Mouse (Mus musculus): Measurements from ENCODE around the gene Gnb1l. TPM values are rescaled to one million over a fixed set of nuclear protein-coding genes. Genes with fewer than 3 reads are reported as not detected.

Gene Gnb1l
- polyA plus RNA-seq, 1 experiment = 13.3 TPM

DNA sequence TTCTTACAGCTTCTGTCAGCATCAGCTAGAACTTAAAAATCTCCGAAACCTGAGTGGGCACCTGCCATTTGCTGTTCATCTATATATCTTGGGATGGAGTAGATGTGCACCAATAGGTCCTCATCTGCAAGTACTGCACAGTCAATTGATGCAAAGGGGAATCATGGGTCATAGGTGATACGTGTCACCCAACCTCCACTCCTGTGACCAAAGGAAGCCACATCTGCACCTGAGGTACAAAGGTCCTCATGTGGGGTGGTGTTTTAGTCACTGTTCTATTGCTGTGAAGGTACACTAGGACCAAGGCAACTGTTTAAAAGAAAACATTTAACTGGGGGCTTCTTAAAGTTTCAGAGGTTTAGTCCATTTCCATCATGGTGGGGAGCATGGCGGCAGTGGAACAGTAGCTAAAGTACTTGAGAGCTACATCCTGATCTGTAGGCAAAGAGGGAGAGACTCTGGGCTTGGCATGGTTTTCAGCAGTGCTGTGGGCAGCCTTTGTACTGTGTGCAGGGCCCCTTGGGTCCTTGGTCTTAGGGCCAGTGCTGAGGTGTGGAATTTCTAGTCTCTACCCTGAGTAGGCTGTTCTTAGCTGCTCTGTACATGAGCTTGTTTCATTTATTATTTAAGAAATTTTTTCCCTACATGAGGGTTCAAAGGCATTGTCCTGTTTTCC lies 8.1 kb downstream of the Gnb1l start:
- TF ChIP-seq CEBPB (IDR thresholded peaks at IDR 0.05; ENCODE audit: low read depth) (no peak), MYOG (IDR thresholded peaks at IDR 0.05; ENCODE audit: control insufficient read depth, extremely low read depth, insufficient read length) (no peak), CTCF (IDR thresholded peaks at IDR 0.05; ENCODE audit: control insufficient read depth, insufficient read depth, insufficient read length) (no peak), FOSL1 (IDR thresholded peaks at IDR 0.05; ENCODE audit: insufficient read depth, low read length, poor library complexity, severe bottlenecking) (no peak), MAX (IDR thresholded peaks at IDR 0.05) (no peak), USF1 (IDR thresholded peaks at IDR 0.05; ENCODE audit: low read depth) (no peak), MYOD1 (IDR thresholded peaks at IDR 0.05; ENCODE audit: control insufficient read depth, insufficient read length, low read depth) (no peak)
- Histone ChIP-seq H3ac (ENCODE audit: control insufficient read depth, insufficient read length, low read depth) (no peak overlapping the region), H3K4me3 (ENCODE audit: insufficient read depth, poor library complexity, severe bottlenecking) (no peak overlapping the region), H3K79me3 (ENCODE audit: low read depth) (peaks cover 2% of the 10 kb centered on the region), H3K27me3 (ENCODE audit: control insufficient read depth, insufficient read depth, insufficient read length) (no peaks in the 10 kb centered on the region), H3K79me2 (ENCODE audit: control insufficient read depth, insufficient read depth) (peaks cover 5% of the 10 kb centered on the region), H3K36me3 (ENCODE audit: control insufficient read depth, insufficient read depth) (peaks cover 23% of the 10 kb centered on the region)

GRCm38 (mm10) chr16:18507200-18507549 lies 8.7 kb downstream of the Gnb1l start:
- Histone ChIP-seq H3K79me2 (ENCODE audit: control insufficient read depth, insufficient read depth) (no peaks in the 10 kb centered on the region), H3K27me3 (ENCODE audit: control insufficient read depth, insufficient read depth, insufficient read length) (no peaks in the 10 kb centered on the region), H3K4me3 (ENCODE audit: insufficient read depth, poor library complexity, severe bottlenecking) (no peak overlapping the region), H3K36me3 (ENCODE audit: control insufficient read depth, insufficient read depth) (peaks cover 18% of the 10 kb centered on the region), H3ac (ENCODE audit: control insufficient read depth, insufficient read length, low read depth) (no peak overlapping the region), H3K79me3 (ENCODE audit: low read depth) (no peaks in the 10 kb centered on the region)
- TF ChIP-seq USF1 (IDR thresholded peaks at IDR 0.05; ENCODE audit: low read depth) (no peak), CTCF (IDR thresholded peaks at IDR 0.05; ENCODE audit: control insufficient read depth, insufficient read depth, insufficient read length) (no peak), MYOG (IDR thresholded peaks at IDR 0.05; ENCODE audit: control insufficient read depth, extremely low read depth, insufficient read length) (no peak), MAX (IDR thresholded peaks at IDR 0.05) (no peak), FOSL1 (IDR thresholded peaks at IDR 0.05; ENCODE audit: insufficient read depth, low read length, poor library complexity, severe bottlenecking) (no peak), CEBPB (IDR thresholded peaks at IDR 0.05; ENCODE audit: low read depth) (no peak), MYOD1 (IDR thresholded peaks at IDR 0.05; ENCODE audit: control insufficient read depth, insufficient read length, low read depth) (no peak)

DNA sequence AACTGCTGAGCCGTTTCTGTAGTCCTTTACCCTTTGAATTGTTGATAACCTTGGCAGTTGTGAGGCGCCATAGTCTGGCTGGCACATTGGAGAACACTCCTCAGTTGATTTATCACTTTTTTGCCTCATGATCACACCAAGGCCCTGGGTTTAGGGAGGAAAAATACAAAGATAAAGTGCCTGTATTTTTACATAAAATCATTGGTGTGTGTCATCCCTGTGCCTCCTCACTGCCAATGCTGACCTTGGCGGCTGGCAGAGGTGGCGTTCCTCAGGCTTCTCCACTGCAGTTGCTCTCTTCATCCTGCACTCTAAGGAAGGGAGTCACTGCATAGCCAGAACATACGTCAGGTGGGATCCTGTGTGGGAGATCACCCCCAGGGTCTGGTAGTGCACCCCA lies 13.2 kb downstream of the Gnb1l start:
- Histone ChIP-seq H3K4me3 (ENCODE audit: insufficient read depth, poor library complexity, severe bottlenecking) (no peak overlapping the region), H3ac (ENCODE audit: control insufficient read depth, insufficient read length, low read depth) (no peak overlapping the region), H3K36me3 (ENCODE audit: control insufficient read depth, insufficient read depth) (no peaks in the 10 kb centered on the region), H3K79me2 (ENCODE audit: control insufficient read depth, insufficient read depth) (no peaks in the 10 kb centered on the region), H3K79me3 (ENCODE audit: low read depth) (no peaks in the 10 kb centered on the region), H3K27me3 (ENCODE audit: control insufficient read depth, insufficient read depth, insufficient read length) (no peaks in the 10 kb centered on the region)
- TF ChIP-seq CEBPB (IDR thresholded peaks at IDR 0.05; ENCODE audit: low read depth) = no peak
- no peak for TF ChIP-seq MYOG (IDR thresholded peaks at IDR 0.05; ENCODE audit: control insufficient read depth, extremely low read depth, insufficient read length)
- no peak for TF ChIP-seq MAX (IDR thresholded peaks at IDR 0.05)
- no peak for TF ChIP-seq USF1 (IDR thresholded peaks at IDR 0.05; ENCODE audit: low read depth)
- TF ChIP-seq CTCF (IDR thresholded peaks at IDR 0.05; ENCODE audit: control insufficient read depth, insufficient read depth, insufficient read length) = no peak
- no peak for TF ChIP-seq MYOD1 (IDR thresholded peaks at IDR 0.05; ENCODE audit: control insufficient read depth, insufficient read length, low read depth)
- TF ChIP-seq FOSL1 (IDR thresholded peaks at IDR 0.05; ENCODE audit: insufficient read depth, low read length, poor library complexity, severe bottlenecking) = no peak

DNA sequence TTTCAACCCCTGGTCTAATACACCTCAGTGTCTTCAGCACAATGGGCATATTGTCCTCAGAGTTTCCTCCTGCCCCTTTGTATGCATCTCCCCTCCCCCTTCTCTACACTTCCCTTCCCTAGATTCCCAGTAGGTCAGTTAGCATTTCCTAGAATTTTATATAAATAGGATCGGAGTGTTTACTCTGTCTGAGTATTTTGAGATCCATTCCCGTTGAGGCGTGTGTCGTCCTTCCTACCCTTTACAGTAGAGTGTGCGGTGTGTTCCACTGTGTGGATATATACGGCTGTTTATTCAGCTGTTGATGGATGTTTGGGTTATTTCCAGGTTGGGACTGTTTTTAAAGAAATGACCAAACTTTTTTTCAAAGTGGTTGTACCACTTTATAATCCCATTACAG lies 15.0 kb downstream of the Gnb1l start:
- no peak for TF ChIP-seq FOSL1 (IDR thresholded peaks at IDR 0.05; ENCODE audit: insufficient read depth, low read length, poor library complexity, severe bottlenecking)
- TF ChIP-seq MAX (IDR thresholded peaks at IDR 0.05) = no peak
- no peak for TF ChIP-seq CTCF (IDR thresholded peaks at IDR 0.05; ENCODE audit: control insufficient read depth, insufficient read depth, insufficient read length)
- peak; percentile 88 for TF ChIP-seq MYOD1 (IDR thresholded peaks at IDR 0.05; ENCODE audit: control insufficient read depth, insufficient read length, low read depth)
- TF ChIP-seq USF1 (IDR thresholded peaks at IDR 0.05; ENCODE audit: low read depth) = no peak
- Histone ChIP-seq H3K79me3 (ENCODE audit: low read depth) (no peaks in the 10 kb centered on the region), H3K36me3 (ENCODE audit: control insufficient read depth, insufficient read depth) (no peaks in the 10 kb centered on the region), H3K79me2 (ENCODE audit: control insufficient read depth, insufficient read depth) (no peaks in the 10 kb centered on the region), H3ac (ENCODE audit: control insufficient read depth, insufficient read length, low read depth) (no peak overlapping the region), H3K4me3 (ENCODE audit: insufficient read depth, poor library complexity, severe bottlenecking) (no peak overlapping the region), H3K27me3 (ENCODE audit: control insufficient read depth, insufficient read depth, insufficient read length) (no peaks in the 10 kb centered on the region)

- Histone ChIP-seq H3K79me2 (ENCODE audit: control insufficient read depth, insufficient read depth) (no peaks in the 10 kb centered on the region), H3K36me3 (ENCODE audit: control insufficient read depth, insufficient read depth) (no peaks in the 10 kb centered on the region), H3K4me3 (ENCODE audit: insufficient read depth, poor library complexity, severe bottlenecking) (no peak overlapping the region), H3ac (ENCODE audit: control insufficient read depth, insufficient read length, low read depth) (no peak overlapping the region), H3K79me3 (ENCODE audit: low read depth) (no peaks in the 10 kb centered on the region), H3K27me3 (ENCODE audit: control insufficient read depth, insufficient read depth, insufficient read length) (no peaks in the 10 kb centered on the region)
- TF ChIP-seq CTCF (IDR thresholded peaks at IDR 0.05; ENCODE audit: control insufficient read depth, insufficient read depth, insufficient read length) = peak; percentile 67
- no peak for TF ChIP-seq MYOG (IDR thresholded peaks at IDR 0.05; ENCODE audit: control insufficient read depth, extremely low read depth, insufficient read length)
These were observed 19.6 kb downstream of the Gnb1l start for GRCm38 (mm10) chr16:18518091-18518490.
